Mouse (Mus musculus) G1E-ER4 (cell line): ENCODE results near the gene Slc25a17. TPM values are rescaled to one million over a fixed set of nuclear protein-coding genes. Genes with fewer than 3 reads are reported as not detected.

Experiments used
- GATA1 ChIP-seq: IDR thresholded peaks from one replicate; pipeline ENCODE4 v1.8.0; 2012; ENCODE audit warnings: low read length, inconsistent platforms
- polyA plus RNA-seq: library from polyadenylated mRNA; stranded (reverse); fragments of >175 nt; gene quantifications from 2 replicates; pipeline ENCODE4 v1.2.3, GENCODE M21; 2012

Gene Slc25a17
- polyA plus RNA-seq, 1 experiment, result 1.7 TPM

DNA sequence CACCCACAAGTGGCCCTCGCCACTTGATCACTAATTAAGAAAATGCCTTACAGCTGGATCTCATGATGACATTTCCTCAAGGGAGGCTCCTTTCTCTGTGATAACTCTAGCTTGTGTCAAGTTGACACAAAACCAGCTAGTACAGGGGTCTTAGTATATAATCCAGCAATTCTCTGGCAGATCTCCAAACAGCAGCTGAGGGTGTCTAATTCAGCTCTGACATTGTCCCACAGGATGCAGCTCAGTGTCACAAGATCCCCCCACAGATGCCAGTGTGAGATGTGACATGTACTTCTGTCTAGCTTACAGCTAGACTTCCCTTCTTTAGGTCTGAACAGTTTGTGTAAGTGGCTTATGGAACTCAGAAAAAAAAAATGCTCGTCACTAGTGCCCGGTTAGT, 63.1 kb downstream of the Slc25a17 start:
- no peak for TF ChIP-seq GATA1

- no peak for TF ChIP-seq GATA1
These were observed 65.7 kb downstream of the Slc25a17 start for GRCm38 (mm10) chr15:81294897-81295296.

- no peak for TF ChIP-seq GATA1
These were observed 66.2 kb downstream of the Slc25a17 start for GRCm38 (mm10) chr15:81294386-81294785.

DNA sequence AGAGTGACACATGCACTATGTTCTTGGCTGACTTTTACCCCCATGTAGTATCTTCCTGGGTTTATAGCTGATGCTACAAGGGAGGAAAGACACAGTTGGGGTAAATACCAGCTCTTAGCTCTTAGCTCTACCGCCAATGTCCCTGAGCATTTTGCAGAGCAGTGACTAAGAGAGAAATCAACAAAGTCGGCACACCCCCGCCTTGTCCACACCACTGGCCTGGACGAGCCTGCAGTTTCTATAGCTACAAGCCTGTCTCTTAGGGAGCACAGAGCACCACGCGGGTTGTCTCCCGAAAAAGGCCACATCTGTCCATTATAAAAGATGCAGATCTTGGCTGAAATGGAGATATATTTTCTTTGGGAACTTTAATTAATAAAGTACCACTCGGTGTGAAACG, 69.9 kb downstream of the Slc25a17 start:
- no peak for TF ChIP-seq GATA1

DNA sequence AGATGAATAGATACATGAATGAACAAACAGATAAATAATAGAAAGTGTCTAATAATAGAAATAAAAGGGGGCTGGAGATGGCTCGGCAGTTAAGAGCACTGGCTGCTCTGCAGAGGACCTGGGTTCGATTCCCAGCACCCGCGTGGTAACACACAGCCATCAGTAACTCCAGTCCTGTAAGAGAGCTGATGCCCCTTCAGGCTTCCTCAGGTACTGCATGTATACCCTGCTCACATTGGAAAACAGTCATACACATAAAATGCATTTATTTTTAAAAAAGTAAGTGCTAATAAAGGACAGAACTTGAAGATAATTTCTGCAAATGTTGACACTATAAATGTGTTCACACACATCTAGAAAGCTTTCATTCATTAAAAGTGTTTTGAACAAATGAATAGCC, 70.4 kb downstream of the Slc25a17 start:
- no peak for TF ChIP-seq GATA1

- no peak for TF ChIP-seq GATA1
These were observed 76.4 kb downstream of the Slc25a17 start for GRCm38 (mm10) chr15:81284121-81284734.

GRCm38 (mm10) chr15:81278699-81279098, 81.9 kb downstream of the Slc25a17 start:
- no peak for TF ChIP-seq GATA1

GRCm38 (mm10) chr15:81277928-81278327, 82.7 kb downstream of the Slc25a17 start:
- TF ChIP-seq GATA1, result no peak

DNA sequence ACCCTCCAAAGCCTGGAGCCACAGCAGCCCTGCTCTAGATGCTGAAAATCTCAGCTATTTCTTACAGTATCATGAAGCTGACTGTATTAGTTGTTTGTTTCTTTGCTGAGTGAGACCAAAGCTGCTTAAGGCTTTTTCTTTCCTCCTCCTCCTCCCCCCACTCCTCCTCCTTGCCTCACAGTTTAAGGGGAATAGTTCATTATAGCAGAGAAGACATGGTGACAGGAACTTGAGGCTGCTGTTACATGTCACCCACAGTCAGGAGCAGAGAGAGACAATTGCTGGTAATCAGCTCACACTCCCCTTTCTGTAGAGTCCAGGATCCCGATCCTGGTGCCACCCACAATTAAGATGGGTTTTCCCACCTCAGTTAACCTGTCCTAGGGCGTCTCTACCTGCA, 87.3 kb downstream of the Slc25a17 start:
- no peak for TF ChIP-seq GATA1

DNA sequence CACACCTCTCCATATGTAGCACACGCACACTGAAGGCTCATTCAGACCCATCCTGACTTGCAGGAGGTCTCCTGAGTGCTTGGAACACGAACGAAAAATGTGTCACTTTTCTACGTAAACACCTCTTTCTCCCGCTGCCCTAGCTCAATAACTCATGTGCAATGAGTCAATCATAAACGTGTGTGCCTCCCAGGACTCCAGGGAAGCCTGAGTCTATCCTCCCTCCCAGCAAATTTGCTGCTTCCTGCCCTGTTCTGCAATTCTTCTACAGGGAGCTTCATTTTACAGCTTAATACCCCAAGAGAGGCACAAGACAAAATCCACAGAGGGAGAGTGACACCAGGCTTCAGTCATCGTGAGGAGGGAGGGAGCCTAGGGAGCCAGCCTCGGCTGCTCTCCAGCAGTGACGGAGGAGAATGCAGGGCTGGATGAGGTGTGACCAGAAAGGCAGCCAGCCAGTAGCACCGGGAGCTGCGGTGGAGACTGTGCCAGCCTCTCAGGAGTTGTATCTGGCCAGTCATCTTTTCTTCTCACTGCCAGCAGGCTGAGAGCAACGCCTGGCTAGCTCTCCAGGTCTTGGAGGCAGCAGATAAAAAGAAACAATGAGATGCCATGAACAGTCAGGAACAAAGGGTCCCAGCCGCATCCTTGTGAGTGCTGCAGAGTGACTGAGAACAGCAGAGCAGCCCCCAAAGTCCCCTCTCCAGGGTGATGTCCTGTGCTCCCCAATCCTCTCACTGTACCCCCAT, 88.1 kb downstream of the Slc25a17 start:
- TF ChIP-seq GATA1, result no peak

Other genes with a start within 250 kb of the Slc25a17 start
- 17.3 and 17.8 TPM in 2 replicates for gene Mrtfa, start 170.1 kb downstream of the Slc25a17 start, polyA plus RNA-seq
- gene Mchr1, start 125.3 kb downstream of the Slc25a17 start, polyA plus RNA-seq, result not detected in 2 replicates
- 387 and 432 TPM in 2 replicates for gene St13, start 39.3 kb upstream of the Slc25a17 start, polyA plus RNA-seq
- 0.75 and 1.2 TPM in 2 replicates for gene Xpnpep3, start 39.3 kb upstream of the Slc25a17 start, polyA plus RNA-seq
- not detected in 2 replicates for gene Dnajb7, start 47.5 kb upstream of the Slc25a17 start, polyA plus RNA-seq
- 18.6 and 63.0 TPM in 2 replicates for gene Rbx1, start 105.5 kb upstream of the Slc25a17 start, polyA plus RNA-seq
- 26.2 and 28.9 TPM in 2 replicates for gene Ep300, start 224.5 kb upstream of the Slc25a17 start, polyA plus RNA-seq